Mouse (Mus musculus) embryo, embryonic 9.5 days (tissue): ENCODE measurements around the gene Aip.

ENCODE experiments used
- DNase-seq: peaks from one replicate; pipeline ENCODE4 v3.0.0-alpha.2; 2017; ENCODE audit errors: extremely low spot score

Gene Aip

GRCm38 (mm10) chr19:4125741-4126696 is at the start of gene Aip:
Gene Aip, minus strand, starts transcription at chr19:4125858.
- peak; percentile 97 for DNase-seq

GRCm38 (mm10) chr19:4172925-4173324 is 47.3 kb upstream of the Aip start:
- no peak for DNase-seq

GRCm38 (mm10) chr19:4171393-4172290 is 46.0 kb upstream of the Aip start:
- DNase-seq = no peak

GRCm38 (mm10) chr19:4170723-4171392 is 45.2 kb upstream of the Aip start:
- no peak for DNase-seq

GRCm38 (mm10) chr19:4169810-4170209 is 44.2 kb upstream of the Aip start:
- DNase-seq = no peak

- peak; percentile 99 for DNase-seq
Measured at GRCm38 (mm10) chr19:4169378-4169784, 43.7 kb upstream of the Aip start.

- DNase-seq = no peak
Measured at GRCm38 (mm10) chr19:4166678-4167476, 41.2 kb upstream of the Aip start.

- no peak for DNase-seq
Measured at GRCm38 (mm10) chr19:4164721-4165120, 39.1 kb upstream of the Aip start.

- DNase-seq = no peak
Measured at GRCm38 (mm10) chr19:4164100-4164499, 38.4 kb upstream of the Aip start.

- DNase-seq = no peak
Measured at GRCm38 (mm10) chr19:4163543-4163887, 37.9 kb upstream of the Aip start.

- peak; percentile 93 for DNase-seq
Measured at GRCm38 (mm10) chr19:4162646-4163542, 37.2 kb upstream of the Aip start, which contains the start of gene Rps6kb2. Gene Rps6kb2, minus strand, starts transcription at chr19:4163354.

GRCm38 (mm10) chr19:4159049-4159448 is 33.4 kb upstream of the Aip start:
- DNase-seq = no peak

GRCm38 (mm10) chr19:4156771-4157170 is 31.1 kb upstream of the Aip start:
- DNase-seq = no peak

GRCm38 (mm10) chr19:4156073-4156579 is 30.5 kb upstream of the Aip start:
- DNase-seq = no peak

GRCm38 (mm10) chr19:4155223-4156072 is 29.8 kb upstream of the Aip start:
- no peak for DNase-seq

- no peak for DNase-seq
Measured at GRCm38 (mm10) chr19:4154437-4155222, 29.0 kb upstream of the Aip start.

- DNase-seq = no peak
Measured at GRCm38 (mm10) chr19:4153232-4153654, 27.6 kb upstream of the Aip start, which contains the start of gene Ptprcap. Gene Ptprcap, plus strand, starts transcription at chr19:4153604.
